ENCODE assay signal across 8 mouse cellular contexts in the genomic region with DNA sequence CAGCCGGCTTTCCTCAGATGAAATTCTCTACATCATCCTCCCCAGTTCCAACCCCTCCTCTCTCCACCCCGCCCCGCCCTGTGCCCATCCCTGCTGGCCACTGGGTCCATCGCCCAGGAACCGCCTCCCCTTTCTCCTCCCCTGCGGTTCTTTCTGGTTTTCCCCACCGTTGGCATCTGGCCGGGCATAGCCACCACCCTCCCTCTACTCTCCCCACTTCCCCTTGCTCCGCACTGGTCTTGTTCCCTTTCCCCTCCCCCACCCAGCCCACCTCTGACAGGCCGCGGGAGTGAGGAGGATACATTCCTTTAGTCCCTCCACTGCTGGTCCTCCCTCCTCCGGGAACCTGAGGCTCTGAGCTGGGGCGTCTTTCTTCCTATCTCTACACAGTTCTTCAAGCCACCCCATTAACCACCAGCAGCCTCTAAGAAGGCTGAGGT. TPM values are rescaled to one million over a fixed set of nuclear protein-coding genes. Genes with fewer than 3 reads are reported as not detected.
DNase-seq lines count a peak whose midpoint lies in the region; ATAC-seq lines count a peak whose summit lies in the region.

No protein-coding gene starts in this region.

- peaks cover 24% of the 10 kb centered on the region for H3K27me3 ChIP-seq in hindbrain, embryonic 10.5 days (ENCODE audit: insufficient read depth, poor library complexity, severe bottlenecking)

- ATAC-seq in frontal cortex, adult (ENCODE audit: low TSS enrichment), result peak; percentile 7
- ATAC-seq in megakaryocyte, adult 5-6 weeks (ENCODE audit: poor library complexity, severe bottlenecking), result peak; percentile 80

- 2% methylated on average over 13 of the region's 13 CpGs for WGBS in hindbrain, embryonic 10.5 days

- no peak for DNase-seq in frontal cortex, postnatal 25 days (ENCODE audit: low spot score in 2 of 2)
- peak; percentile 11 for DNase-seq in urinary bladder, postnatal 25 days (ENCODE audit: low spot score)
- no peak for DNase-seq in urinary bladder, postnatal 4 days (ENCODE audit: low spot score in 2 of 2)
- no peak for DNase-seq in hindbrain, embryonic 10.5 days (ENCODE audit: low spot score)
- no peak for DNase-seq in adipocyte (ENCODE audit: low spot score)
- no peak for DNase-seq in adrenal gland, postnatal 4 days (ENCODE audit: low spot score in 2 of 2)

- H3K36me3 ChIP-seq in hindbrain, embryonic 10.5 days, result no peaks in the 10 kb centered on the region

- H3K9me3 ChIP-seq in hindbrain, embryonic 10.5 days, result no peaks in the 10 kb centered on the region

- peaks cover 33% of the 10 kb centered on the region for H3K4me1 ChIP-seq in hindbrain, embryonic 10.5 days (replicated peaks)

- H3K4me3 ChIP-seq in hindbrain, embryonic 10.5 days, result peak overlapping the region; percentile 83

- H3K27ac ChIP-seq in hindbrain, embryonic 10.5 days, result peak overlapping the region; percentile 29; the same call in 1 of the 2 replicates

RNA-seq across cellular contexts. Expression of gene Cadm3, which starts 1.5 kb away (rescaled TPM):
- 3.9 and 17.7 TPM in 2 replicates for polyA plus RNA-seq in hindbrain, embryonic 10.5 days (2016; fragmentation: Nextera tagmentation; extraction: Ambion mirVana)
- total RNA-seq in megakaryocyte, adult 5-6 weeks (2015), result 1.5 and 2.1 TPM in 2 replicates
- total RNA-seq in megakaryocyte, adult 5-6 weeks (2017), result 0.51 and 5.2 TPM in 2 replicates
- total RNA-seq in adrenal gland, postnatal 4 days (2021), result 10 to 100 TPM; 15.6 to 17.7 TPM

RNA-seq across cellular contexts. Expression of gene Aim2, which starts 15.3 kb away (rescaled TPM):
- polyA plus RNA-seq in hindbrain, embryonic 10.5 days (2016; fragmentation: Nextera tagmentation; extraction: Ambion mirVana), result 3.9 and 4.8 TPM in 2 replicates
- total RNA-seq in megakaryocyte, adult 5-6 weeks (2015), result 56.4 and 68.1 TPM in 2 replicates
- 91.8 and 109 TPM in 2 replicates for total RNA-seq in megakaryocyte, adult 5-6 weeks (2017)
- total RNA-seq in adrenal gland, postnatal 4 days (2021), result 1 to 10 TPM; 2.3 to 2.7 TPM

RNA-seq across cellular contexts. Expression of gene Ackr1, which starts 32.4 kb away (rescaled TPM):
- polyA plus RNA-seq in hindbrain, embryonic 10.5 days (2016; fragmentation: Nextera tagmentation; extraction: Ambion mirVana), result 2.3 and 2.4 TPM in 2 replicates
- total RNA-seq in megakaryocyte, adult 5-6 weeks (2015), result 1.0 and 1.8 TPM in 2 replicates
- 0.40 and 1.0 TPM in 2 replicates for total RNA-seq in megakaryocyte, adult 5-6 weeks (2017)
- 1 to 10 TPM; 5.0 to 6.2 TPM for total RNA-seq in adrenal gland, postnatal 4 days (2021)

Comparison
In these comparisons a context has a peak if more than half of its experiments do, and no peak if none do; other contexts are left out.
1. RNA of gene Aim2, which starts 15.3 kb away (total RNA-seq): 56.4 to 109 TPM in megakaryocyte, adult 5-6 weeks; 2.3 to 2.7 TPM in adrenal gland, postnatal 4 days; every median in the first group is over 10 times any median in the second.